In genomic region chr6:88545397-88545790, GRCm38 (mm10) we compare ENCODE assay signal across 16 mouse cellular contexts. TPM values are rescaled to one million over a fixed set of nuclear protein-coding genes. Genes with fewer than 3 reads are reported as not detected.
DNase-seq lines count a peak whose midpoint lies in the region; ATAC-seq and TF ChIP-seq lines count a peak whose summit lies in the region.
"Had no signal": no experiment of that assay in that cellular context is flagged by ENCODE, and none has a peak within 500 bp of the region (broad histone marks: within the 10 kb centered on the region; RNA-seq: fewer than 3 reads in every experiment).

No protein-coding gene starts in this region.

- 12% methylated on average over 10 of the region's 10 CpGs for WGBS in forebrain, embryonic 11.5 days
- 15% methylated on average over 10 of the region's 10 CpGs for WGBS in forebrain, embryonic 10.5 days
- 33% methylated on average over 10 of the region's 10 CpGs for WGBS in liver, embryonic 12.5 days (ENCODE audit: insufficient replicate concordance)
- 26% methylated on average over 10 of the region's 10 CpGs for WGBS in liver, embryonic 13.5 days (ENCODE audit: insufficient replicate concordance)

- no peaks in the 10 kb centered on the region for H3K79me2 ChIP-seq in myocyte (ENCODE audit: control insufficient read depth, insufficient read depth)

- no peaks in the 10 kb centered on the region for H3K36me3 ChIP-seq in forebrain, embryonic 11.5 days (ENCODE audit: control insufficient read depth, insufficient read depth, low read length)
- H3K36me3 ChIP-seq in forebrain, embryonic 10.5 days (replicated peaks) = no peaks in the 10 kb centered on the region
- no peaks in the 10 kb centered on the region for H3K36me3 ChIP-seq in liver, embryonic 12.5 days
- no peaks in the 10 kb centered on the region for H3K36me3 ChIP-seq in liver, embryonic 13.5 days
- H3K36me3 ChIP-seq in myocyte (ENCODE audit: control insufficient read depth, insufficient read depth) = no peaks in the 10 kb centered on the region
- H3K36me3 ChIP-seq: intestine, embryonic 15.5 days; limb, embryonic 13.5 days; neural tube, embryonic 12.5 days had no signal

- H3ac ChIP-seq in myocyte (ENCODE audit: control insufficient read depth, insufficient read length) = no peak overlapping the region

- no peak overlapping the region for H3K4me3 ChIP-seq in forebrain, embryonic 11.5 days (ENCODE audit: low read depth, low read length)
- no peak overlapping the region for H3K4me3 ChIP-seq in forebrain, embryonic 10.5 days
- H3K4me3 ChIP-seq in liver, embryonic 12.5 days = no peak overlapping the region
- no peak overlapping the region for H3K4me3 ChIP-seq in liver, embryonic 13.5 days (replicated peaks)
- H3K4me3 ChIP-seq in myocyte = no peak overlapping the region
- H3K4me3 ChIP-seq: heart, adult 2 months; intestine, embryonic 15.5 days; limb, embryonic 13.5 days; neural tube, embryonic 12.5 days had no signal

- H3K4me2 ChIP-seq in forebrain, embryonic 11.5 days (ENCODE audit: low read depth, low read length, severe bottlenecking) = 0 out of 2 replicates have a peak overlapping the region, but pooled peaks have one; percentile 9
- H3K4me2 ChIP-seq in liver, embryonic 12.5 days = peak overlapping the region; percentile 33
- H3K4me2 ChIP-seq in liver, embryonic 13.5 days = peak overlapping the region; percentile 41
- H3K4me2 ChIP-seq in myocyte (ENCODE audit: low read depth) = peak overlapping the region; percentile 7
- H3K4me2 ChIP-seq: intestine, embryonic 15.5 days; limb, embryonic 13.5 days; neural tube, embryonic 12.5 days had no signal

- no peak for TF ChIP-seq POLR2A in myocyte (IDR thresholded peaks at IDR 0.05; ENCODE audit: insufficient read length, low read depth)

- H3K27ac ChIP-seq in forebrain, embryonic 11.5 days (ENCODE audit: low read depth, low read length) = no peak overlapping the region
- no peak overlapping the region; the same call in 1 of the 2 replicates for H3K27ac ChIP-seq in forebrain, embryonic 10.5 days
- H3K27ac ChIP-seq in liver, embryonic 12.5 days = no peak overlapping the region
- no peak overlapping the region for H3K27ac ChIP-seq in liver, embryonic 13.5 days
- H3K27ac ChIP-seq: heart, adult 2 months; intestine, embryonic 15.5 days; limb, embryonic 13.5 days; neural tube, embryonic 12.5 days had no signal

- no peak for ATAC-seq in forebrain, embryonic 11.5 days (replicated peaks; ENCODE audit: low FRiP score)
- ATAC-seq in liver, embryonic 12.5 days = no peak
- no peak for ATAC-seq in liver, embryonic 13.5 days (ENCODE audit: low read depth)
- ATAC-seq: intestine, embryonic 15.5 days had no signal

- peaks cover 4% of the 10 kb centered on the region; the same call in 1 of the 2 replicates for H3K27me3 ChIP-seq in forebrain, embryonic 11.5 days (ENCODE audit: control insufficient read depth, insufficient read depth, low read length)
- peaks cover 38% of the 10 kb centered on the region for H3K27me3 ChIP-seq in forebrain, embryonic 10.5 days (ENCODE audit: poor library complexity, severe bottlenecking)
- peaks cover 30% of the 10 kb centered on the region for H3K27me3 ChIP-seq in liver, embryonic 12.5 days (replicated peaks)
- H3K27me3 ChIP-seq in liver, embryonic 13.5 days = peaks cover 23% of the 10 kb centered on the region
- H3K27me3 ChIP-seq in myocyte (ENCODE audit: control insufficient read depth, insufficient read depth, insufficient read length) = peaks cover 1% of the 10 kb centered on the region

- no peaks in the 10 kb centered on the region for H3K9me3 ChIP-seq in forebrain, embryonic 11.5 days (ENCODE audit: control insufficient read depth, low read length)
- no peaks in the 10 kb centered on the region for H3K9me3 ChIP-seq in forebrain, embryonic 10.5 days
- no peaks in the 10 kb centered on the region for H3K9me3 ChIP-seq in liver, embryonic 12.5 days (replicated peaks)
- no peaks in the 10 kb centered on the region for H3K9me3 ChIP-seq in liver, embryonic 13.5 days (replicated peaks)
- H3K9me3 ChIP-seq: intestine, embryonic 15.5 days; limb, embryonic 13.5 days; neural tube, embryonic 12.5 days had no signal

- peaks cover 3% of the 10 kb centered on the region for H3K4me1 ChIP-seq in forebrain, embryonic 11.5 days (replicated peaks; ENCODE audit: control insufficient read depth, insufficient read depth, low read length)
- H3K4me1 ChIP-seq in forebrain, embryonic 10.5 days = peaks cover 15% of the 10 kb centered on the region
- H3K4me1 ChIP-seq in liver, embryonic 12.5 days = peaks cover 36% of the 10 kb centered on the region
- H3K4me1 ChIP-seq in liver, embryonic 13.5 days (replicated peaks) = peaks cover 35% of the 10 kb centered on the region
- H3K4me1 ChIP-seq: intestine, embryonic 15.5 days; limb, embryonic 13.5 days; neural tube, embryonic 12.5 days had no signal

- peak; percentile 52 for DNase-seq in forebrain, embryonic 11.5 days (ENCODE audit: low spot score)
- no peak for DNase-seq in forebrain, embryonic 10.5 days (ENCODE audit: extremely low spot score, low spot score)
- DNase-seq in liver = no peak
- no peak for DNase-seq in liver, embryonic 13.5 days
- DNase-seq in thymus, postnatal 4 days = no peak
- DNase-seq in adrenal gland, postnatal 14 days = no peak
- DNase-seq: adrenal gland, postnatal 10 days; cerebellum, postnatal 36 days; heart, adult 2 months; kidney, postnatal 10 days; lung, postnatal 14 days had no signal

- H3K9ac ChIP-seq in forebrain, embryonic 11.5 days (ENCODE audit: low read length) = peak overlapping the region; percentile 4; the same call in 1 of the 2 replicates
- H3K9ac ChIP-seq in liver, embryonic 12.5 days = no peak overlapping the region
- H3K9ac ChIP-seq in liver, embryonic 13.5 days = peak overlapping the region; percentile 36; the same call in 1 of the 2 replicates
- H3K9ac ChIP-seq: intestine, embryonic 15.5 days; limb, embryonic 13.5 days; neural tube, embryonic 12.5 days had no signal

TF ChIP-seq in myocyte, 11 proteins besides CTCF, POLR2A, EP300 and RAD21:
- TF ChIP-seq CEBPB (IDR thresholded peaks at IDR 0.05; ENCODE audit: insufficient read depth, poor library complexity, severe bottlenecking) (no peak), POLR2AphosphoS2 (IDR thresholded peaks at IDR 0.05; ENCODE audit: insufficient read length, low read depth) (no peak), MYOD1 (IDR thresholded peaks at IDR 0.05; ENCODE audit: control insufficient read depth in 1 of 3, insufficient read length in 2 of 3, low read depth in 2 of 3) (no peak), REST (IDR thresholded peaks at IDR 0.05; ENCODE audit: insufficient read depth, insufficient read length) (no peak), TCF12 (IDR thresholded peaks at IDR 0.05; ENCODE audit: insufficient read depth, poor library complexity, severe bottlenecking) (no peak), MAX (IDR thresholded peaks at IDR 0.05; ENCODE audit: low read depth) (no peak), MYOG (IDR thresholded peaks at IDR 0.05; ENCODE audit: control insufficient read depth in 1 of 3, insufficient read depth in 1 of 3, insufficient read length in 2 of 3, low read depth in 2 of 3) (no peak), USF1 (IDR thresholded peaks at IDR 0.05; ENCODE audit: low read depth) (no peak), E2F4 (IDR thresholded peaks at IDR 0.05; ENCODE audit: insufficient read depth) (no peak), TCF3 (IDR thresholded peaks at IDR 0.05; ENCODE audit: insufficient read length, low read depth) (no peak), SRF (IDR thresholded peaks at IDR 0.05; ENCODE audit: control insufficient read depth, insufficient read length, low read depth) (no peak)

RNA-seq across cellular contexts. Expression of gene Sec61a1, which starts 26.7 kb away (rescaled TPM):
- 199 and 202 TPM in 2 replicates for polyA plus RNA-seq in forebrain, embryonic 11.5 days (2014; fragmentation: Nextera tagmentation; extraction: Ambion mirVana)
- polyA plus RNA-seq in forebrain, embryonic 10.5 days (2016; fragmentation: Nextera tagmentation; extraction: Ambion mirVana) = 211 and 220 TPM in 2 replicates
- polyA plus RNA-seq in liver, embryonic 12.5 days (2016; fragmentation: Nextera tagmentation; extraction: Ambion mirVana) = 154 and 156 TPM in 2 replicates
- 113 and 132 TPM in 2 replicates for polyA plus RNA-seq in liver, embryonic 13.5 days (2015; fragmentation: Nextera tagmentation; extraction: Ambion mirVana)
- polyA plus RNA-seq in myocyte (2012; fragmentation: generic; extraction: Trizol) = 106 TPM
- total RNA-seq in adrenal gland, postnatal 14 days (2021) = 157 and 179 TPM in 2 replicates
